Mouse (Mus musculus) G1E-ER4 (cell line): Measurements from ENCODE around the gene Synj1. TPM values are rescaled to one million over a fixed set of nuclear protein-coding genes. Genes with fewer than 3 reads are reported as not detected.

Experiments used
- GATA1 ChIP-seq: IDR thresholded peaks from one replicate; pipeline ENCODE4 v1.8.0; 2012; ENCODE audit warnings: low read length, inconsistent platforms
- polyA plus RNA-seq: library from polyadenylated mRNA; stranded (reverse); fragments of >175 nt; gene quantifications from 2 replicates; pipeline ENCODE4 v1.2.3, GENCODE M21; 2012

Gene Synj1
- polyA plus RNA-seq, 1 experiment = 73.4 TPM

DNA sequence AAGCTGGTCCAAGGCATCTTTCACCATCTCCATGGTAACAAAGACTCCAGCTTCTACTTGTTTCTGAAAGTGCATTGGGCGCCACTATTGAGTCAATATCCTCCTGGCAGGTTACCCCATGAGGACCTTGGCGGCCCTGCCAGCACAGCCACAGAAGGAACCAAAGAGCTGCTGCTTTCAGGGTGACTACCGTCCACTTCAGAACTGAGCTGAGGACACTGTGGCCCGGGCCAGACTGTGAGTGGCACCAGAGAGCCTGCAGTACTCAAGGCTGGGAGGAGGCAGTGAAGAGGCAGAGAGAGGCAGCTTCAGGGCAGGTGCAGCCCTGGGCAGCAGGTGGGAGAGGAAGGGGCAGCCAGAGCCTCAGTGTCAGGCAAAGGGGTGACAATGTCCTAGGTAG is 83.7 kb downstream of the Synj1 start:
- no peak for TF ChIP-seq GATA1

DNA sequence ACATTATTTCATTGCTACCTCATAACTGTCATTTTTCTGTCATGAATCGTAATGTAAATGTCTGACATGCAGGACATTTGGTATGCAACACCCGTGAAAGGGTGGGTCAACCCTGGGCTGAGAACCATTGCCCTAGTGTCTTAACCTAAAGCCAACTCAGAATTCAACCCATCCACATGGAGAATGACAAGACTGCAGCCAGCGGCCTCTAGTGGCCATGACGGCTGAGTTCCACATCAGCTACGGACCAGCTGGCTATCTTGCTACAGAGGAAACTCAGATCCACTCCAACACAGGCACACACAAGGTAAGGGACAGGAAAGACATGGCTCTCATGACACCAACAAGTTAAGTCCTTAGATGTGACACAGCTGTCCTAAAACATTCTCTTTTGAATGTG is 85.6 kb downstream of the Synj1 start:
- TF ChIP-seq GATA1 = no peak

DNA sequence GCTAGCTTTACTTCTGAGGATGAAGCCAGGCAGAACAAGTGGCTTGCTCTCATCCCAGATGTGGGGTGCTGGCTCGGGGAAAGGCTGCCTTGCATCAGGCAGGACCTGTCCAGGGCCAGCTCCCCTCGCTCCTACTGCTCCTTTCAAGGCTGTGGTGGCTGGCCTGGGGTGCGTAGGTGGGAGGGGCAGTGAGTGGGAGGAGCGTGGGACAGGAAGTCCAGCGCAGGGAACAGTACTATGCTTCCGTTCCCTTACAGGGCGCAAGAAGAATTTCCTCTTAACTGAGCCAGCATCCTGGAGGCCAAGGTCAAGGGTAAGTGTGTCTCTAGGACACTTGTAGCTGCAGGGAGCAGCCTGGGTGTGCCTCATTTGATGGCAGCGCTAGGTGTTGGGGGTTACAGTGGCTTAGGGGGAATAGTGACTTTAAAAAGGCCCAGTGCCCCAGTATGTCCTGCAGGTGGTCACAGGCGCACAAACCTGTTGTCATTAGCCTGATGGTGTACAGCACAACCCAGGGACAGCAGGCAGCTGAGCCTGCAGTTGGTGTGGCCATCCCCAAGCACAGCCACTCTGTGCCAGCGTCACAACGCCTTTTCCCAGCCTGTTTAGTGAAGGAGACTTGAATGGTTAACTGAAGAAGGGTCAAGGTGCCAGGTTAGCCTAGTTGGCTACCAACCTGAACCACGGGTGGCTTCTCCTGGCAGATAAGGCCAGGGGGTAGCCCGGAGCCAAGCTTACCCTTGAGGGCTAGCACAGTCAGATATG is 86.3 kb downstream of the Synj1 start:
- TF ChIP-seq GATA1 = no peak

DNA sequence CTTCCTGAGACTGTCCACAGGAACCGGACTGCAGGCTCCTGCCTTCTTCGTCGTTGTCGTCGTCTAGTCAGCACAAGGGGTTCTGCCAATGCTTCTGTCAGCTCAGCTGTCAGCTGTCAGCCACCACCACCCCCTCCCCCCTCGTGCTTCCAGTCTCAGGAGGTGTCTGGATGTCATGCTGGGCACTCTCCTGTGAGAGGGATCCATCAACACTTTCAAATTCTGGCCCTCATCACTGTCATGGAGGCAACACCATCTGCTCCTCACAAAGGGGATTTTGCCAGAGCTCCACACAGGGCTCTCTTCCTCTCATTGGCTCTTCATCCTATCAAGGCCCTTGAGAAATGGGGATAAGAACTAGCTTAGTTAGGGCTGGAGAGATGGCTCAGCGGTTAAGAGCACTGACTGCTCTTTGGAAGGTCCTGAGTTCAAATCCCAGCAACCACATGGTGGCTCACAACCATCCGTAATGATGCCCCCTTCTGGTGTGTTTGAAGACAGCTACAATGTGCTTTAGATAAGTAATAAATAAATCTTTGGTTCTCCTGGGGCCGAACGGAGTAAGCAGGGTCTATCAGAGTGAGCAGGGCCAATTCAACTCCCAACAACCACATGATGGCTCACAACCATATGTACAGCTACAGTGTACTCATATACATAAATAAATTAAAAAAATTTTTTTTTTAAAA is 89.5 kb downstream of the Synj1 start:
- TF ChIP-seq GATA1 = no peak

DNA sequence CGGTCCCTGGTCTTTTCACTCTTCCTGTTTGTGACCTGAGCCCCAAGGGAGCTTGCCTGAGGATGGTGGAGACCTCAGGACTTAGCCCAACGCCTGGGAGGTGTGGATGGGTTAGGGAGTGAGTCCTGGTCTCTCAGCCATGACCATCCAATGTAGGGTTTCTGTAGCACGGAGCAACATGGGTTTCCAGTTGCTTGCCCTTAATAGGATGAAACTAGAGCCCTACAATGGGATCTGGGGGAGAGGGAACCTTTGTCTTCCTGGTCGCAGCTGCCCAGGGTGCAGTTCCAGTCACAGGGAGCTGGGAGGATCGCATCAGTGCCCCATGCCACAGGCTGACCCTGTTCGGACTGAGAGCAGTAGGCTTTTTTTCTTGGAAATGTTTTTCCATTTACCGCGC is 94.0 kb downstream of the Synj1 start:
- TF ChIP-seq GATA1 = no peak

DNA sequence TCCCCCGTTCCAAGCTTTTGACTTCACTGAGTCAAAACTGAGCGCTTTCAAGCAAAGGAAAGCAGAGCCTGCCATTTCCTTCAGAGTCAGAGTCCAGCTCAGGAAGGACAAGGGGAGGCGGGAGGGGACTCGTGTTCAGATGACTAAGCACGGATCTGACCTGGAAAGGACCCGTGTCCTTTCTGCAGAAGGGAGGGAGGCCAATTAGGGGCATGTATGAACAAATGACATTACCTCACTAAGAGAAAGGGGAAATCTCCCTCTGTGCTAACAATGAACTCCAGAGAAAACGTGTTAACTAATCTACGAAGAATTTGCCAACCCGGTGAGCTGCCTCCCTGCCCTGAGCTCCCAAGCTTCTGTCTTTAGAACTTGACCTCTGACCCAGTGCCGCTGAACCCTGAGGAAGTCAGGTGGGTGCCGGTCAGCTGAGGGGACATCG is 95.0 kb downstream of the Synj1 start:
- no peak for TF ChIP-seq GATA1

DNA sequence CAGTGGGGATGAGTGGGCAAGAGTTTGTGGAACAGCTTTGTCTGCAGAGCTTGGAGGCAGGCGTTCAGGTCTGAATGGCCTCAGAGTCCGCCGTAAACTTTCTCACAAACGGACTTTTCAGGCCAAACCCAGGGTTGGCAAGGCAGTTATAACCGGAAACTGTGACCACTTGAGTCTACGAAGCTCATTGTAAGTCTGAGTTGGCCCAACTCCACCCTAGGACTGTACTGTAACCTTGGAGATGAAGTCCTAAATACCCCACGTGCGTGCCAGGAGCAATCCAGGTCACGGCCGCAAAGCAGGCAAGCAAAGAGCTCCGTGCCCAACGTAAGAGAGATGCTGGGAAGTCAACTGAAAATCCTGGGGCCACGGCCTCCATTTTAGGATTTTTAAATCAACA is 99.3 kb downstream of the Synj1 start:
- no peak for TF ChIP-seq GATA1

DNA sequence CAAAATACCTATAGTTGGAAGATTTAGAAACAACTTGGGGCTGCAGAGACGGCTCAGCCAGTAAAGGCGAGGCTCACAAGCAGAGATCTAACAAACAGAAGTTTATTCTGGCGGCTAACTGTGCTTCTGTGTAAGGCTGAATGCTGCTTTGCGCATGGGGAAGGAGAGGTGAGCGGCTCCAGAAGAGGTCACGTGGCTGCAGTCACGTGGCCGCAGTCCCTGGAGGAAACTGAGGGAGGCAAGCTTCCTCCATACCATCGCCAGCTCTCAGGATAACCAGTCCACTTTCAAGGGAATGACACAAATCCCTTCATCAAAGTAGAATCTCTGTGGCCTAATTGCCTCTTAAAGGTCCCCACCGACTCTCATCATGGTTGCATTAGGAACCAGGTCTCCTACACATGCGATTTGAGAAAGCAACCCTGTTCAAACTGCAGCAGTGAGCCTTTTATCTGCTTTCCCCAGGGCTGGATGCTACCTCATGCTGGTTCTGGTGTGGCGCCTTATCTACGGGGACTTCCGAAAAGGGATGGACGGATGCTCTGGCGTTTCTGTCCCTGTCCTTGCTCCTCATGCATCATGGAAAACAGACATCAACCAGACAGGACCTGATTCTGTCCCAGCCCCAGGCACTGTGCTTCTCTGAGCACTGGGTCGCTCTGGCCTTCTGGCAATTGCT is 100.1 kb downstream of the Synj1 start:
- TF ChIP-seq GATA1 = no peak

DNA sequence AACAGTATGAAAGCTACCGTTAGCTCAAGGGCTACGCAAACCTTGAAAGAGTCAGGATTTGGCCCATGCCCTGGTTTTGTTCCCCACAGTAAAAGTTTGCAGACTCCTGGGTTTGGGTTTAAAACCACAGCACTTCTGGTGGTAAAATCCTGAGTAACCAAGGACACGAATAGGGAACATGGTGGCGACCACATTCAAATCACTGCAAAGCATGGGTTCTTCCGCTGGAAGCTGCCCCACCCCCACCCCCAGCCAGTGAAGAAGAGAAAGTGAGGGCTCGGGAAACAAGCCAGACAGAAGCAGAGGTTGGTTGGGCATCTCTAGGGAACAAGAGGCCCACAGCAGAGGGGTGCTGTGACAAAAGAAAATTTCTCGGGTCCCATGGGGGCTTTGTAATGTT is 103.9 kb downstream of the Synj1 start:
- no peak for TF ChIP-seq GATA1

DNA sequence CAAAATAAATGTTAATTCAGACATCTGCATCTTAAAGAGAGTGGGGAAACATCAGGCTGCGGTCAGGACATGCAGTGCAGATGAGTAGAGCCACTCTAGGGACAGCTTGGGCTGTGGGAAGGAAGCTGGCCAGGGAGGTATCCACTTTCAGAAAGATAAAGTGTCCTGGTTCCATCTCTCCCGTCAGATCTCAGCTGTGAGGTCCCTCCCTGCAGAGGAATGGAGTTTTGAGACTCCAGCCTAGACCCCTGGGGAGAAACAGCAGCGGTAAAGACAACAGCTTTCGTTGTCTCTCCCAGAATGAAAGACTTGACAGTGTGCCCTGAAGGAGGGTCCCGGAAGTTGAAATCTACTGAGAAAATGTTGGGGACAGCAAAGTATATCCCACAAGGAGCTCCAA is 107.8 kb downstream of the Synj1 start:
- no peak for TF ChIP-seq GATA1

DNA sequence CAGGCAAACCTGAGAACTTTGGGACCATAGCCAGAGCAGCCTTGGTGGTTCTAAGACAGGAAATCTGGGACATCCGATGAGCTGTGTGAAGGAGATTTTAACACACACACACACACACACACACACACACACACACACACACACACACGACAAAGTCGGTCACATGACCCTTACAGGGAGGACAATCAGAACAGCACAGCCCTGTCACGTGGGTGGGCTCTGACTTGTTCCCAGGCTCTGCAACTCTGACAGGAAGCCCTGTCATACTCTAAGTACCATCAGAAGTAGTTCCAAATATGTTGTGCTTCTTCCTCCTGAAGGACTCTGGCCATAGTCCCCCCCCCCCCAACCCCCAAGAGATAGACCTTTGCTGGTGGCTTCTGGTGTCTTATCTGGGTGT is 109.7 kb downstream of the Synj1 start:
- no peak for TF ChIP-seq GATA1

DNA sequence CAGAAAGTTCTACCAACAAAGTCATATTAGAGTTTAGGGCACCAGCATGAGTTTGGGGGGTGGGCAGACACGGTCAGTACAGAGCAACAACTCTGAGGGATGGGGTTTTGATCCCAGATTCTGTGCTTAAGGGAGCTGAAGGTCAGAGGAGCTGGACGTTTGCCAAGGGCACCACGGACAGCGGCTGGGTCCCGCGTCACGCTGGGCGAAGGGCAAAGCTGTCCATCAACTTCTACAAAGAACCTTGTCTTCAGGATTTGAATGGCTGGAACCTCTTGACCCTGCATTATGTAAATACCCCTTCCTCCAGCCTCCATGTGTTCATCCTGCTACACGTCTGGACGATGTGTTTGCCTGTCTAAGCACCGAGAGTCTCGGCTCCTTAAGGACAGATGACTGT is 111.6 kb downstream of the Synj1 start:
- TF ChIP-seq GATA1 = no peak

DNA sequence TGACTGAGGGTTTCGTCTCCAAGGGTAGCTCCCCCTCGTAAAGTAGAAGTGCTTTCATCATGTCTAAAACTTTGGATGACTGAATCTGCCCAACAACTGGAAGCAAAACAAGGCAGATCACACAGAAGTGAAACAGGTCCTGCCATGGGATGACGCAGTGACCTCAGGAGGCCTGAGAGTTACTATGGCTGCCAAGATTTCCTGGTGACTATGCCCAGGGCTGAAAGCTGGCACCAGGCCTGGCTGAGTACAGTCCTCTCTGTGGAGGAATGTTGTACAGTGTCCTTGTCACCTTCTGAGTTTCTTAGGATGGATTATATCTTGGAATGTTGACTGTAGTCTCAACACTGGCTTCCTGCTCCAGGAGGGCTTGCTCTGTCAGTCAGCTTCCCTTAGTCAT is 113.5 kb downstream of the Synj1 start:
- TF ChIP-seq GATA1 = no peak

DNA sequence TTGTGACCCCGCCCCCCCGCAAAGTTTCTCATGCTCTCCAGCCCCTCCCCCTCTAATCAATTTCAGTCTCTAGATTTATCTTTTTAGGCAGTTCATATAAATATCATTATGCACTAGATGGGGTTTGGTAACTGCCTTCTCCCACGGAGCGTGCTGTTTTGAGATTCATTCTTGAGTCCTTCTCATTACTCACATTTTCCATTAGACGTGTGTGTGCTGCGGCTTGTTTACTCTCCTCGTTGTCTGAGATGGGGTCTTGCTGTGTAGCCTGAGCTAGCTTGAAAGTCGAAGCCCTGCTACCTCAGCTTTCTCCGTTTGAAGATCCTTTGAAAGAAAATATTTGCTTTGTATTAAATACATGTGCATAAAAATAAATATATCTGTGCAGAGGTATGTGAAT is 117.3 kb downstream of the Synj1 start:
- no peak for TF ChIP-seq GATA1

DNA sequence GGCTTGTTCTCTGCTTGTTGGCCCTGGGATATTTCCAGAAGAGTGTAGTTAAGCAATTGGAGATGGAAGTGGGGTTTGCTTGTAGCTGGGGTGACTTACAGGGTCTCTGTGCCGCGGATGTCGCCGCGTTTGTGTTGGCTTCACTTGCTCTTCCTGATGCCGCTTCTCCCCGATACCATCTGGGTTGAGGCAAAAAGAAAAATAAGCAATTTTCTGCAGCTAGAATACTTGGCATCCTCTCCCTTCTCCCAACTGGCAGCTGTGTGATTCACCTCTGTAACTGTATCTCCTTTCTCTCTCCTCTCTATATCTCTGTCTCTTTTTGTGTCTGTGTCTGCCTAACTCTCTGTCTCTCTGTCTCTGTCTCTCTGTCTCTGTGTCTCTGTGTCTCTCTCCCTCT is 118.1 kb downstream of the Synj1 start:
- TF ChIP-seq GATA1 = no peak

DNA sequence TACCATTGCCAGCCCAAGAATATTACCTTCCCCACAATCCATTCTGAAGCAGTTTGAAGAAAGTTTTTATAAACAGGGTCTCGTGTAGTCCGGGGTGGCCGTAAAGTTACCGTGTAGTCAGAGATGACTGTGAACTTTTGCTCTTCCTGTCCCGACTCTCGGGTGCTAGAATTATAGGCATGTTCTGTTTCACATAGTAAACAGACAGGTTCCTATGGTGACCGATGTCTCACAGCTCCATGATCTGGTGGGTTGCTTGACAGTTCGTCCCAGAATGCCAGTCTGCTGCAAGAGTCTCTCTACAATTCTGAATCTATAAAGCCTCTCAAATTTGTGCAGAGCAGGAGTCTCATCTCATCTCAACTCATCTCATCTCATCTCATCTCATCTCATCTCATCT is 119.0 kb downstream of the Synj1 start:
- no peak for TF ChIP-seq GATA1

DNA sequence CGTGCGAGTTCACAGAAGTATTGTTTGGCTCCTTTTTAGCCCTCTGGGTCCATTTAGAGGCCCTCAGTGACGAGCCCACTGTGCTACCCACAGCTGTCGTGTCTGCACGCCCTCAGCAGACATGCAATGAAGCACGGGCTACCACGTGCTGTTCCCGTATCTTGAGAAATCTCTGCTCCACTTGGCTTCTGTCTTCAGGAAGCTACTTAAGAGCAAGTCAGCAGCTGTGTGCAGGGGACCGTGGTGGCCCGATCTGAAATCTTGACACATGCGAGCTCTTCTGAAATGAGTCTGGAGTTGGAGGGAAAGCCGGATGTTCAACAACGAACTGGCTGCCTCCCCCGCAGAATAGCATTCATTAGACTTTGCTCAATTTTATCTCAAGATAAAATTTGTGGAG is 119.5 kb downstream of the Synj1 start:
- TF ChIP-seq GATA1 = no peak
